Mouse (Mus musculus): ENCODE measurements around the gene Alg9. TPM values are rescaled to one million over a fixed set of nuclear protein-coding genes. Genes with fewer than 3 reads are reported as not detected.

The Alg9 gene
- 57.2 and 61.5 TPM in 2 replicates for polyA plus RNA-seq (2015; fragmentation: Nextera tagmentation; extraction: Ambion mirVana)

DNA sequence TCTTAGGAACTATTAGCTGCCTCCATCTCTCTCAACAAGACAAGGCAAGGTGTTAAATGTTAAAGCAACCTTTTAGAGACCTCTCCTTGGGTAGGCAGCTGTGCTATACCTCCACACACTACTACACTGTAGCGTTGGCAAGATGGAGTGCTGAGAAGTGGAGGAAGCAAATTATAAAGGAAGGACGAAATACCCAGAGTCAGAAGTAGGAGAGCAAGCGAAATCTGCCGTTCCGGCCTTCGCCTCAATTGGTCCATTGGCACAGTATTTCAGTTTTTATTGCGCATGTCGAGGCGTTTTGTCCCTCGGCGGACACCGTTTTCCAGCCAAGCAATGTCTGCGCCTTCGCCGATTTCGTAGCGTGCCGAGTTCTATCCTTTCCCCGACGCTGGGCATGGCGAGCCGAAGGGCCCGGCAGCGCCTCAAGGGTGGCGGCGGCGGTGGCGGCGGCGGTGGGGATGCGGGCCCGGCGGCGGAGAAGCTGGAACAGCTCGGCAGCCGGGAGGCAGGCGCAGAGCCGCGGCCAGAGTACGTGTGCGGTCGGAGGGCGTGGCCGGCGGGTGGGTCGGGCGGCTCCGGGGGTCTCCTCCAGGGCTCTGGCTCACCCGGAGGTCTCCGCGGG, at the start of gene Alg9, which contains the start of gene 1110032A03Rik:
TSS of gene Alg9 (plus strand) at position 29 of the 622 bp plus-strand sequence.
TSS of gene 1110032A03Rik (minus strand) at position 530 of the 622 bp plus-strand sequence.
- Histone ChIP-seq H3K36me3 (ENCODE audit: control insufficient read depth, insufficient read depth, low read length) (peaks cover 4% of the 10 kb centered on the region; the same call in 1 of the 2 replicates), H3K9ac (ENCODE audit: low read depth, low read length) (peak within 1 kb of the TSS; percentile 89), H3K9me3 (replicated peaks; ENCODE audit: control insufficient read depth, low read length, poor library complexity, severe bottlenecking) (no peaks in the 10 kb centered on the region), H3K4me3 (ENCODE audit: low read depth, low read length) (peak within 1 kb of the TSS; percentile 82), H3K4me2 (ENCODE audit: low read length) (peak within 1 kb of the TSS; percentile 75), H3K27me3 (ENCODE audit: control insufficient read depth, insufficient read depth, low read depth, low read length) (no peaks in the 10 kb centered on the region), H3K4me1 (ENCODE audit: control insufficient read depth, insufficient read depth, low read length) (peaks cover 19% of the 10 kb centered on the region), H3K27ac (ENCODE audit: low read length) (peak within 1 kb of the TSS; percentile 92)
- ATAC-seq: peak; percentile 80
- WGBS: under 1% methylated on average over 51 of the region's 51 CpGs

- H3K4me3 ChIP-seq (ENCODE audit: low read depth, low read length): peak overlapping the region; percentile 66
- no peaks in the 10 kb centered on the region for H3K36me3 ChIP-seq (ENCODE audit: control insufficient read depth, insufficient read depth, low read length)
- peak overlapping the region; percentile 91 for H3K27ac ChIP-seq (ENCODE audit: low read length)
- peak overlapping the region; percentile 86 for H3K4me2 ChIP-seq (ENCODE audit: low read length)
- 19% methylated on average over 8 of the region's 8 CpGs for WGBS
- H3K9ac ChIP-seq (ENCODE audit: low read depth, low read length): peak overlapping the region; percentile 82
- H3K27me3 ChIP-seq (ENCODE audit: control insufficient read depth, insufficient read depth, low read depth, low read length): no peaks in the 10 kb centered on the region
- peaks cover 51% of the 10 kb centered on the region for H3K4me1 ChIP-seq (ENCODE audit: control insufficient read depth, insufficient read depth, low read length)
- H3K9me3 ChIP-seq (replicated peaks; ENCODE audit: control insufficient read depth, low read length, poor library complexity, severe bottlenecking): no peaks in the 10 kb centered on the region
- no peak for ATAC-seq
Observed at GRCm38 (mm10) chr9:50725921-50726590, 48.8 kb upstream of the Alg9 start.

GRCm38 (mm10) chr9:50727171-50727924, 47.5 kb upstream of the Alg9 start:
- peak; percentile 44 for ATAC-seq

GRCm38 (mm10) chr9:50727925-50728651, 46.7 kb upstream of the Alg9 start:
- peak overlapping the region; percentile 86 for H3K4me2 ChIP-seq (ENCODE audit: low read length)

More at GRCm38 (mm10) chr9:50727171-50727924, 47.5 kb upstream of the Alg9 start:
- Histone ChIP-seq H3K27me3 (ENCODE audit: control insufficient read depth, insufficient read depth, low read depth, low read length) (no peaks in the 10 kb centered on the region), H3K4me2 (ENCODE audit: low read length) (peak overlapping the region; percentile 86), H3K4me1 (ENCODE audit: control insufficient read depth, insufficient read depth, low read length) (peaks cover 49% of the 10 kb centered on the region), H3K27ac (ENCODE audit: low read length) (peak overlapping the region; percentile 91), H3K36me3 (ENCODE audit: control insufficient read depth, insufficient read depth, low read length) (no peaks in the 10 kb centered on the region), H3K4me3 (ENCODE audit: low read depth, low read length) (peak overlapping the region; percentile 66), H3K9me3 (replicated peaks; ENCODE audit: control insufficient read depth, low read length, poor library complexity, severe bottlenecking) (no peaks in the 10 kb centered on the region), H3K9ac (ENCODE audit: low read depth, low read length) (peak overlapping the region; percentile 82)
- 1% methylated on average over 30 of the region's 30 CpGs for WGBS

DNA sequence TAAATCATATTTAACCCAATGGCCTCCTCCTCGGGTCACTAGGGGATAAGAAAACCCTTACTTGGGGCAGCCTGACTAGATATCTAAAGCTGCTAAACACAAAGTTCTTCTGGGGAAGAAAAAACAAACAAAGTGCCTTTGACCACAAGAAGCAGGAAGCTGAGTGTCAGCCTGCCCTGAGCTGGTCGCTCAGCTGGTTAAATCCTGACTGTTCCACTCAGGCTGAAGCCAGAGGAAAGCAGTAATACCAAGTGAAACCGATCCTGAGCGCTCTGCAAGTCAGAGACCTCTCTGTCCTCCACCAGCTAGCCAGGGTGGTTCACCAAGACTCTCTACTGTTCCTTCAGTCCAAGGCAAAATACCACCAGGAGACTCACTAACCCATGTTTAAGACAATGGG, 45.2 kb upstream of the Alg9 start:
- Histone ChIP-seq H3K4me3 (ENCODE audit: low read depth, low read length) (no peak overlapping the region), H3K9ac (ENCODE audit: low read depth, low read length) (no peak overlapping the region), H3K9me3 (replicated peaks; ENCODE audit: control insufficient read depth, low read length, poor library complexity, severe bottlenecking) (no peaks in the 10 kb centered on the region), H3K4me2 (ENCODE audit: low read length) (no peak overlapping the region), H3K27ac (ENCODE audit: low read length) (no peak overlapping the region), H3K4me1 (ENCODE audit: control insufficient read depth, insufficient read depth, low read length) (peaks cover 33% of the 10 kb centered on the region), H3K36me3 (ENCODE audit: control insufficient read depth, insufficient read depth, low read length) (no peaks in the 10 kb centered on the region), H3K27me3 (ENCODE audit: control insufficient read depth, insufficient read depth, low read depth, low read length) (no peaks in the 10 kb centered on the region)
- ATAC-seq: no peak
- WGBS: 66% methylated on average over 4 of the region's 4 CpGs

More at GRCm38 (mm10) chr9:50727925-50728651, 46.7 kb upstream of the Alg9 start:
- Histone ChIP-seq H3K4me1 (ENCODE audit: control insufficient read depth, insufficient read depth, low read length) (peaks cover 46% of the 10 kb centered on the region), H3K9me3 (replicated peaks; ENCODE audit: control insufficient read depth, low read length, poor library complexity, severe bottlenecking) (no peaks in the 10 kb centered on the region), H3K27ac (ENCODE audit: low read length) (peak overlapping the region; percentile 91), H3K9ac (ENCODE audit: low read depth, low read length) (peak overlapping the region; percentile 82), H3K4me3 (ENCODE audit: low read depth, low read length) (peak overlapping the region; percentile 66), H3K36me3 (ENCODE audit: control insufficient read depth, insufficient read depth, low read length) (no peaks in the 10 kb centered on the region), H3K27me3 (ENCODE audit: control insufficient read depth, insufficient read depth, low read depth, low read length) (no peaks in the 10 kb centered on the region)
- WGBS: under 1% methylated on average over 45 of the region's 45 CpGs
- ATAC-seq: peak; percentile 99

GRCm38 (mm10) chr9:50732560-50732959, 42.3 kb upstream of the Alg9 start:
- Histone ChIP-seq H3K27me3 (ENCODE audit: control insufficient read depth, insufficient read depth, low read depth, low read length) (no peaks in the 10 kb centered on the region), H3K36me3 (ENCODE audit: control insufficient read depth, insufficient read depth, low read length) (no peaks in the 10 kb centered on the region), H3K4me1 (ENCODE audit: control insufficient read depth, insufficient read depth, low read length) (peaks cover 11% of the 10 kb centered on the region), H3K27ac (ENCODE audit: low read length) (no peak overlapping the region), H3K9me3 (replicated peaks; ENCODE audit: control insufficient read depth, low read length, poor library complexity, severe bottlenecking) (no peaks in the 10 kb centered on the region), H3K4me3 (ENCODE audit: low read depth, low read length) (no peak overlapping the region), H3K4me2 (ENCODE audit: low read length) (no peak overlapping the region), H3K9ac (ENCODE audit: low read depth, low read length) (no peak overlapping the region)
- no peak for ATAC-seq
- 4% methylated on average over 4 of the region's 4 CpGs for WGBS

DNA sequence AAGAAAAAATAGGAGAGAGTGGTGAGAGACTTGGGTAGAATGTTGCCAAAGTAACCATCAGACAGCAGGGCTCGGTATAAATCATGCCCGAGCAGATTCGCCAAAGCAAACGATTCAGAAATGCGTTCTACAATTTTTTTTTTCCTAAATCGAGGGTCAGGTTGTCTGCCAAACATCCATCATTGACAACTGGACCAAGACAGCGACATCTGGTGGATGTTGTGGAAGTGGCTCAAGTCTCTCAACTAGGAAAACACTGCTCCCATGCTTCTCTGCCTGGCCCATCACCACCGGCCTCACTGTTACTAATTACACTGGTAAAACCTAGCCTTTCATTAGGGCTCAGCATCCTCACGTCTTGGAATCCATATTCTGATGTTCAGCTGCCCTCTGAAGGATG, 39.8 kb upstream of the Alg9 start:
- Histone ChIP-seq H3K27ac (ENCODE audit: low read length) (no peak overlapping the region), H3K4me1 (ENCODE audit: control insufficient read depth, insufficient read depth, low read length) (peaks cover 13% of the 10 kb centered on the region), H3K36me3 (ENCODE audit: control insufficient read depth, insufficient read depth, low read length) (no peaks in the 10 kb centered on the region), H3K9me3 (replicated peaks; ENCODE audit: control insufficient read depth, low read length, poor library complexity, severe bottlenecking) (no peaks in the 10 kb centered on the region), H3K9ac (ENCODE audit: low read depth, low read length) (peak overlapping the region; percentile 31; the same call in 1 of the 2 replicates), H3K4me2 (ENCODE audit: low read length) (peak overlapping the region; percentile 35), H3K27me3 (ENCODE audit: control insufficient read depth, insufficient read depth, low read depth, low read length) (no peaks in the 10 kb centered on the region), H3K4me3 (ENCODE audit: low read depth, low read length) (peak overlapping the region; percentile 14; the same call in 1 of the 2 replicates)
- ATAC-seq: no peak
- 4% methylated on average over 9 of the region's 9 CpGs for WGBS
